Comparison of ENCODE assay signal across 16 mouse cellular contexts in genomic region chr5:37047992-37048391, GRCm38 (mm10). TPM values are rescaled to one million over a fixed set of nuclear protein-coding genes. Genes with fewer than 3 reads are reported as not detected.
DNase-seq lines count a peak whose midpoint lies in the region; ATAC-seq and TF ChIP-seq lines count a peak whose summit lies in the region.
"Had no signal": no experiment of that assay in that cellular context is flagged by ENCODE, and none has a peak within 500 bp of the region (broad histone marks: within the 10 kb centered on the region; RNA-seq: fewer than 3 reads in every experiment).

No protein-coding gene starts in this region.

- ATAC-seq in megakaryocyte, adult 5-6 weeks (ENCODE audit: poor library complexity, severe bottlenecking), result no peak
- ATAC-seq in forebrain, embryonic 12.5 days (ENCODE audit: low FRiP score), result no peak
- ATAC-seq: forebrain, postnatal 0 days; liver, embryonic 12.5 days had no signal

- 18% methylated on average over 7 of the region's 7 CpGs for WGBS in spleen, adult 2 months
- WGBS in forebrain, embryonic 12.5 days, result 79% methylated on average over 7 of the region's 7 CpGs

- peak; percentile 86 for DNase-seq in ZHBTc4 (ENCODE audit: low read depth, low spot score)
- peak in 1 of 2 experiments; percentile 65 for DNase-seq in spleen, adult 2 months (ENCODE audit: low read depth in 1 of 2, low spot score in 2 of 2)
- peak; percentile 84 for DNase-seq in thymus, postnatal 4 days
- no peak for DNase-seq in right cerebral cortex, adult 2 months (ENCODE audit: low spot score in 2 of 2)
- DNase-seq in cerebellum, adult 11 months, result no peak
- DNase-seq: cerebellum, postnatal 36 days; forebrain, postnatal 0 days; heart, adult 11 months; heart, postnatal 14 days had no signal

- peak overlapping the region; percentile 83 for H3K27ac ChIP-seq in spleen, adult 2 months (ENCODE audit: insufficient read depth, low read length)
- no peak overlapping the region for H3K27ac ChIP-seq in forebrain, embryonic 12.5 days
- H3K27ac ChIP-seq: liver, embryonic 12.5 days; macrophage had no signal

- H3K27me3 ChIP-seq in megakaryocyte, embryonic 14.5 days (replicated peaks), result no peaks in the 10 kb centered on the region
- H3K27me3 ChIP-seq in spleen, adult 2 months (ENCODE audit: control insufficient read depth, insufficient read depth, low read length), result no peaks in the 10 kb centered on the region
- H3K27me3 ChIP-seq in forebrain, embryonic 12.5 days, result no peaks in the 10 kb centered on the region

- H3K4me1 ChIP-seq in megakaryocyte, embryonic 14.5 days, result peaks cover 68% of the 10 kb centered on the region
- H3K4me1 ChIP-seq in spleen, adult 2 months (ENCODE audit: control insufficient read depth, insufficient read depth, insufficient read length), result peaks cover 61% of the 10 kb centered on the region
- H3K4me1 ChIP-seq in forebrain, embryonic 12.5 days, result 0 out of 2 replicates have a peak, but pooled peaks cover 4% of the 10 kb centered on the region
- H3K4me1 ChIP-seq: liver, embryonic 12.5 days had no signal

- no peaks in the 10 kb centered on the region for H3K9me3 ChIP-seq in megakaryocyte, embryonic 14.5 days
- no peaks in the 10 kb centered on the region for H3K9me3 ChIP-seq in forebrain, embryonic 12.5 days
- H3K9me3 ChIP-seq: liver, embryonic 12.5 days had no signal

- H3K9ac ChIP-seq in forebrain, embryonic 12.5 days, result no peak overlapping the region
- H3K9ac ChIP-seq: forebrain, postnatal 0 days; liver, embryonic 12.5 days had no signal

- no peaks in the 10 kb centered on the region for H3K36me3 ChIP-seq in megakaryocyte, embryonic 14.5 days (replicated peaks; ENCODE audit: low read length)
- H3K36me3 ChIP-seq in spleen, adult 2 months (ENCODE audit: control insufficient read depth, insufficient read depth, low read length), result no peaks in the 10 kb centered on the region
- no peaks in the 10 kb centered on the region for H3K36me3 ChIP-seq in forebrain, embryonic 12.5 days (replicated peaks)
- H3K36me3 ChIP-seq: G1E; liver, embryonic 12.5 days had no signal

- H3K4me3 ChIP-seq in megakaryocyte, embryonic 14.5 days (replicated peaks), result peak overlapping the region; percentile 44
- peak overlapping the region; percentile 56; the same call in 1 of the 2 replicates for H3K4me3 ChIP-seq in spleen, adult 2 months (ENCODE audit: extremely low read depth, insufficient read depth, insufficient read length)
- H3K4me3 ChIP-seq in forebrain, embryonic 12.5 days (replicated peaks), result no peak overlapping the region
- H3K4me3 ChIP-seq: liver, embryonic 12.5 days had no signal

- no peak for TF ChIP-seq POLR2A in spleen, adult 2 months (IDR thresholded peaks at IDR 0.05; ENCODE audit: low read depth, low read length)

- H3K4me2 ChIP-seq in forebrain, embryonic 12.5 days, result no peak overlapping the region
- H3K4me2 ChIP-seq: liver, embryonic 12.5 days had no signal

- no peak for TF ChIP-seq CTCF in spleen, adult 2 months (IDR thresholded peaks at IDR 0.05; ENCODE audit: extremely low read depth, insufficient read depth, insufficient read length, insufficient replicate concordance)

RNA-seq across cellular contexts. Expression of gene Gm1043, which starts 37.2 kb away (rescaled TPM):
- polyA plus RNA-seq in megakaryocyte, embryonic 14.5 days (2012; ENCODE audit: insufficient read depth, low replicate concordance), result not detected in 2 replicates
- not detected in 2 replicates for total RNA-seq in megakaryocyte, adult 5-6 weeks (2015)
- 0.20 TPM in 1 of 2 replicates, not detected in the other for total RNA-seq in megakaryocyte, adult 5-6 weeks (2017)
- polyA plus RNA-seq in spleen, adult 2 months (2012; rRNA removed), result 2.7 and 3.0 TPM in 2 replicates
- polyA plus RNA-seq in forebrain, embryonic 12.5 days (2016; fragmentation: Nextera tagmentation; extraction: Ambion mirVana), result 0.29 and 0.31 TPM in 2 replicates
- polyA plus RNA-seq: G1E; intestine, embryonic 14.5 days; liver, embryonic 12.5 days; macrophage had no signal

RNA-seq across cellular contexts. Expression of gene Wfs1, which starts 59.0 kb away (rescaled TPM):
- polyA plus RNA-seq in megakaryocyte, embryonic 14.5 days (2012; ENCODE audit: insufficient read depth, low replicate concordance), result 0.78 TPM in 1 of 2 replicates, not detected in the other
- 5.3 and 5.4 TPM in 2 replicates for total RNA-seq in megakaryocyte, adult 5-6 weeks (2015)
- total RNA-seq in megakaryocyte, adult 5-6 weeks (2017), result 6.0 and 7.5 TPM in 2 replicates
- 7.2 TPM in 2 replicates for polyA plus RNA-seq in spleen, adult 2 months (2012; rRNA removed)
- 7.8 and 7.9 TPM in 2 replicates for polyA plus RNA-seq in forebrain, embryonic 12.5 days (2016; fragmentation: Nextera tagmentation; extraction: Ambion mirVana)

Comparison
In these comparisons a context has a peak if more than half of its experiments do, and no peak if none do; other contexts are left out.
1. DNase-seq: peak in ZHBTc4 (single experiment) and thymus, postnatal 4 days (single experiment); none in right cerebral cortex, adult 2 months (0 of 2) and cerebellum, adult 11 months (single experiment).